Mouse (Mus musculus) limb, embryonic 10.5 days (tissue): ENCODE measurements around the gene Nosip. TPM values are rescaled to one million over a fixed set of nuclear protein-coding genes. Genes with fewer than 3 reads are reported as not detected.

ENCODE experiments used
- DNase-seq: peaks from one replicate; pipeline ENCODE4 v3.0.0-alpha.2; 2017; ENCODE audit warnings: low spot score
- H3K27ac ChIP-seq: fragments of 300-500 bp; sonication (generic); 2 replicates; pipeline ENCODE4 v1.5.1; 2016; ENCODE audit warnings: mild to moderate bottlenecking
- H3K27me3 ChIP-seq: fragments of 300-500 bp; sonication (generic); 2 replicates; pipeline ENCODE4 v1.6.1; 2016; ENCODE audit warnings: low read depth, mild to moderate bottlenecking; ENCODE audit not compliant: poor library complexity, severe bottlenecking
- H3K36me3 ChIP-seq: fragments of 300-500 bp; sonication (generic); 2 replicates; pipeline ENCODE4 v1.6.1; 2016; ENCODE audit warnings: mild to moderate bottlenecking, moderate library complexity
- H3K4me1 ChIP-seq: fragments of 300-500 bp; sonication (generic); 2 replicates; pipeline ENCODE4 v1.6.1; 2016
- H3K4me3 ChIP-seq: fragments of 300-500 bp; sonication (generic); 2 replicates; pipeline ENCODE4 v1.5.1; 2016; ENCODE audit warnings: mild to moderate bottlenecking, moderate library complexity
- H3K9me3 ChIP-seq: fragments of 300-500 bp; sonication (generic); replicated peaks from 2 replicates; pipeline ENCODE4 v1.6.1; 2016; ENCODE audit warnings: mild to moderate bottlenecking
- WGBS: fragments of 180-500 bp; shearing (Covaris S2); methylation state at CpG from one replicate; pipeline ENCODE4 v1.1.7; 2016; 5-methylcytosine and 5-hydroxymethylcytosine counted together
- polyA plus RNA-seq: library from polyadenylated mRNA; unstranded; fragments of >200 nt; fragmentation: Nextera tagmentation; extraction: Ambion mirVana; gene quantifications from 2 replicates; pipeline ENCODE4 v1.2.1, GENCODE M21; 2016

The Nosip gene
- polyA plus RNA-seq, 1 experiment from 2014 or later: 80.4 TPM

DNA sequence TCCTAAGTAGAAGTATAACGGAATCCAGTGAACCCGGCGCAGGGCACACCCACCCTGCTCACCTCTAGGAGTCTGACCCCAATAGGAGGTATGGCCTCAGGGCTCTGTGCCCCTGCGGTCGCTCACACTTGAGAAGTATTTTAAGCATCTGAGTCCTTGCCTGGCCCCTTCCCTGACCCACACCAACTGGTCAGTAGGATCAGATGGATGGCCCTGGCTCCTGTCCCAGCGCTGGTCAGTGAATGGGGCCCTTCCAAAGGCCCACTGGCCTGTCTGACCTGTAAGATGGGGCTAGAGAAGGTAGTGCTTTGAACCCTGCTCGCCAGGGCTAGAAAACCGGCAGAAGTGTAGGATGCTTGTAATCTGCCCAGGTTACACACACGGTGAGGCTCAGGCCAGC is 21.4 kb upstream of the Nosip start:
- H3K4me1 ChIP-seq: no peaks in the 10 kb centered on the region
- no peak overlapping the region for H3K27ac ChIP-seq
- peaks cover 100% of the 10 kb centered on the region for H3K36me3 ChIP-seq
- H3K9me3 ChIP-seq: no peaks in the 10 kb centered on the region
- H3K27me3 ChIP-seq: no peaks in the 10 kb centered on the region
- WGBS: 95% methylated on average over 9 of the region's 9 CpGs
- DNase-seq: no peak
- H3K4me3 ChIP-seq: no peak overlapping the region

DNA sequence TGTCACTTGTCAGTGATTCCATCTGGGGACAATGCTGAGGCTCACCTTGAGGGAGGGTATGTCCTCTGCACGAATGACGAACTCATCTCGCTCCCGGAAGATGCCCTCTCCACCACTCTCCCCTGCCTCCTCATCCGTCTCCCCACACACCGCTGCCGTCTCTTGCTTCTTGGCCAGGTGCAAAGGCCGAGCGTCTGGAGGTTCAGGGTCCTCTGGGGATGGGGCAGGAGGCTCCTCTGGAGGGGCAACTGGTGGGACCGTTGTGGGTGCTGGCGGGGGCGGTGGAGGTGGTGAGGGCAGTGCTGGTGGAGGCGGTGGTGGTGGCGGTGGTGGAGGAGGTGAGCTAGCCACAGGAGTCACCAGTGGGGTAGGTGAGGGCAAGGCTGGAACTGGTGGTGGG is 18.9 kb upstream of the Nosip start:
- Histone ChIP-seq H3K27me3 (no peaks in the 10 kb centered on the region), H3K4me1 (peaks cover 3% of the 10 kb centered on the region; the same call in 1 of the 2 replicates), H3K36me3 (peaks cover 100% of the 10 kb centered on the region), H3K4me3 (no peak overlapping the region), H3K9me3 (no peaks in the 10 kb centered on the region), H3K27ac (no peak overlapping the region)
- WGBS: 97% methylated on average over 14 of the region's 14 CpGs
- no peak for DNase-seq

DNA sequence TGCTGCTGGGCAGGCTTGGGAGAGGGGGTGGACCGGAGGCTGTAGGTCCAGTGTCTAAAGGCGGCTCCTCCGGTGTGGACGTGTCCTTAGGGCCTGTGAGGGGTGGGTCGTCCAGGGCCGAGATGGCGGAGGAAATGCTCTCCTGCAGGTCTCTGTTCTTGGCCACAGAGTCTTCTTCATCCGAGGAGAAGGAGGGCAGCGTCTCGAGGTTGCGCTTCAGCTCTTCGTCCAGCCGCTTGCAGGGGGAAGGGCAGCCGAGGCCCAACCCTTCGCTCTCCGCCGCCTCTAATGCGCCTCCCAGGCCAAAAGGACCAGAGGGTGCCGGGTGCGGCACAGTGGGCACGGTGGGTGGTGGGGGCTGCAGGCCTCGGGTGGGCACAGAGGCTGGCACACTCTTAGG is 16.5 kb upstream of the Nosip start:
- Histone ChIP-seq H3K36me3 (peaks cover 100% of the 10 kb centered on the region), H3K9me3 (no peaks in the 10 kb centered on the region), H3K27ac (no peak overlapping the region), H3K4me1 (peaks cover 16% of the 10 kb centered on the region), H3K27me3 (no peaks in the 10 kb centered on the region), H3K4me3 (no peak overlapping the region)
- WGBS: 97% methylated on average over 22 of the region's 22 CpGs
- no peak for DNase-seq

DNA sequence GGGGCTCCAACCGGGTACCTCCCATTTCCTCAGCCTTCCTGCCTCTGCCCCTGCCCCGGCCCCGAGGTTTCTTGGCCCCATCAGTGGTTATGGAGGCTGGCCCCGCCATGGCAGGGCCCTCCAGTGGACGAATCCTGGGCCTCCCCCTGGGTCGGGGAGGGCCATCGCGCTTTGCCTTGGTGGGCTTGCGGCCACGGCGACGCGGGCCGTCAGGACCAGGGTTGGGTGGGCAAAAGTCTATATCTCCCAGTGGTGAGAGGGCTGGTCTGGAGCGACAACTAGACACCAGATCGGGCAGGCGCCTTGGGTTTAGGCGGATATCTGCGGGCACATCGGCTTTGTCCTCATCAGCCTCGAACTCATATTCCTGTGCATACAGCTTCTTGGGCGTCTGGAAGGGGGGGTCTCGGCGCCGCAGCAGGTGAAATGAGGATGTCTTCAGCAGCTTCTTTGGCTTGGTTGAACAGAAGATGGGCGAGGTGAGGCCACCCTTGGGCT is 15.3 kb upstream of the Nosip start:
- no peak for DNase-seq
- H3K9me3 ChIP-seq: no peaks in the 10 kb centered on the region
- H3K4me1 ChIP-seq: peaks cover 27% of the 10 kb centered on the region
- H3K27me3 ChIP-seq: no peaks in the 10 kb centered on the region
- 94% methylated on average over 26 of the region's 26 CpGs for WGBS
- H3K27ac ChIP-seq: no peak overlapping the region
- peaks cover 95% of the 10 kb centered on the region for H3K36me3 ChIP-seq
- peak overlapping the region; percentile 12; the same call in 1 of the 2 replicates for H3K4me3 ChIP-seq

DNA sequence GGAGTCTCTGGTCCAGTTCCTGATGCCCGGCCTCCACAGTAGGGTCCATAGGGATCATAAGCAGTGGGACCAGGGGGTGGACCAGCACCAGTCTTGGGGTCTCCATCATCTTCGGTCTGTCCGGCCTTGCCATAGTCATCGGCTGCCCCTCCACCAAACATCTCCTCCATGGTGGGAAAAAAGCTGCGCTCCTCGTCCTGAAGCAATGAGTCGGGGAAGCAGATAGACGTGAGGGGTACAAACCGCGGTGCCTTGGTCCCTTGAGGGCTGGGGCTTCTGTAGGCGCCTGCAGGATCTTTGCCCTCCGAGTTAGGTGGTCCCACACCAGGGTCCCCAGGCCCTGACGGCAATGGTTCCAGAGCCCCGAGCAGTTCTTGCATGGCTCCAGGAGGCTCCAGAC is 14.7 kb upstream of the Nosip start:
- Histone ChIP-seq H3K36me3 (peaks cover 89% of the 10 kb centered on the region), H3K9me3 (no peaks in the 10 kb centered on the region), H3K4me3 (peak overlapping the region; percentile 12; the same call in 1 of the 2 replicates), H3K27ac (no peak overlapping the region), H3K27me3 (no peaks in the 10 kb centered on the region), H3K4me1 (peaks cover 29% of the 10 kb centered on the region)
- WGBS: 97% methylated on average over 14 of the region's 14 CpGs
- no peak for DNase-seq

DNA sequence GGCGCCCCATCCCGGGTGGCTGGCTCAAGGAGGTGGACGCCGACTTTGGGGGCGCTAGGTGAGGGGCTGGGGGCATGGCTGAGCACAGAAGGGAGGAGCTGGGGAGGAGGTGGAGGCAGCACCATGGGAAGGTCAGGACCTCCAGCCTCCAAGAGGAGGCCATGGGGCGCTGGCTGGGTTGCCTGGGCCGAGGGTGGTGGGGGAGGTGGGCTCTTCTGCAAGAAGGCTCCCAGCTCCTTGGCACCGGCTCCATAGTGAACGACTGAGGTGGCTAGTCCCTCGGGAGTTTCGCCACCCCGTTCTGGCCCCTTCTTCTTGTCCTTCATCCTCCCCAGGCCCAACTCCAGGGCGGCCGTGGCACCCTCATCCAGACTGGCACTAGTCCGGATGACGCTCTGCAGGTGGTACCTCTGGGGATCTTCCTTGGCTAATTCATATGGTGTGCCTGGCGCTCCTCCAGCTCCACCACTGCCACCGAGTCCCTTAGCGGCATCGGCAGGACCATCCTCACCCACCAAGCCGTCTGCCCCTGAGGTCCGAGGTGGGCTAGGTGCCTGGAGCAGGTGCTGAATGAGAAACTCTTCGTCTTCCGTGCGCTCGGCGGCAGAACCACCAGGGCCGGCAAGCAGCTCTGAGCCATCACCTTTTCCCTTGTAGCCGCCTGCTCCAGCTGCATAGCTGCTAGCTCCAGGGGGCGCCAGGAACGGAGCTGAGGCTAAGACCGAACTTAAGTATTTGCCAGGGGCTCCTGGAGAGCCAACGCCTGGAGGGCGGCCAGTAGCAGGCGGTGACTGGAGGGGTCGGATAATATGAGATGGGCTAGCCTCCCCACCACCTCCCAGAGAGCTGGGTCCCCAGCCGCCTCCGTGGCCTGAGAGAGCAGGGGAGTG is 14.0 kb upstream of the Nosip start:
- no peaks in the 10 kb centered on the region for H3K27me3 ChIP-seq
- peak overlapping the region; percentile 12; the same call in 1 of the 2 replicates for H3K4me3 ChIP-seq
- peaks cover 29% of the 10 kb centered on the region for H3K4me1 ChIP-seq
- WGBS: 95% methylated on average over 37 of the region's 38 CpGs
- H3K36me3 ChIP-seq: peaks cover 82% of the 10 kb centered on the region
- H3K27ac ChIP-seq: no peak overlapping the region
- no peaks in the 10 kb centered on the region for H3K9me3 ChIP-seq
- no peak for DNase-seq

DNA sequence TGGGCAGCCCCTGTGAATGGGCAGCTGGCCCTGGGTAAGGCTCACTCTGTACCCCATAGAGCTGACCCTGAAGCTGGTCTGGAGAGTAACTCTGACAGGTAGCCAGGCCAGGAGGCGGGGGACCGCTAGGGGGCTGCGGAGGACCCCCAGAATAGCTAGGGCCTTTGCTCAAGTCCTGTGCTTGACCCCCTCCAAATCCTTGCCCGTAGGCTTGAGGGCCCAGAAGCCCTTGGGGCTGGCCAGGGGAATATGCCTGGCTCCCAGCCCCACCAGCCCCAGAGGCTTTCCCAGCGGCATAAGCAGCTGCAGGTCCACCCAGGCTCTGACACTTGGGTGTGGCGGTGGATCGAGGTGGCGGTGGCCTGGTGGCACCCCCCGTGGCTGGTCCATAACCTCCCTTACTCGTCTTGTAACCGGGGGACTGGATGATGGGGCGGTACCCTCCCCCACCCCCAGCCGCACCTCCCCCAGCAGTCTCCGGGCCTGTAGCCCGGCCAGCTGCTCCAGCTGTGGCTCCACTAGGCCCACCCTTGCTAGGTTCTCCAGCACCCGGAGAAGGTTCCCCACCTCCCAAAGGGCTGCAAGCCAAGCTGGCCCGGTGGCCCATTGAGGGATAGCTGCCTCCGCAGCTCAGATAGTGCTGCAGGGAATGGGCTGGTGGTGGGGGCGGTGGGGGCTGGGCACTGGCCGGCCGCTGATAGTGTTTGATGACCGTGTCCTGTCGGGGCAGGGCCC is 13.1 kb upstream of the Nosip start:
- DNase-seq: no peak
- 95% methylated on average over 23 of the region's 23 CpGs for WGBS
- Histone ChIP-seq H3K27me3 (no peaks in the 10 kb centered on the region), H3K36me3 (peaks cover 73% of the 10 kb centered on the region), H3K4me1 (peaks cover 38% of the 10 kb centered on the region), H3K9me3 (no peaks in the 10 kb centered on the region), H3K4me3 (peak overlapping the region; percentile 12), H3K27ac (0 out of 2 replicates have a peak overlapping the region, but pooled peaks have one; percentile 12)

- no peaks in the 10 kb centered on the region for H3K9me3 ChIP-seq
- peak overlapping the region; percentile 86 for H3K4me3 ChIP-seq
- 5% methylated on average over 16 of the region's 16 CpGs for WGBS
- peaks cover 47% of the 10 kb centered on the region for H3K4me1 ChIP-seq
- H3K36me3 ChIP-seq: peaks cover 54% of the 10 kb centered on the region
- H3K27ac ChIP-seq: peak overlapping the region; percentile 99
- H3K27me3 ChIP-seq: no peaks in the 10 kb centered on the region
- peak; percentile 78 for DNase-seq
These were observed 11.2 kb upstream of the Nosip start for GRCm38 (mm10) chr7:45050945-45051600.

DNA sequence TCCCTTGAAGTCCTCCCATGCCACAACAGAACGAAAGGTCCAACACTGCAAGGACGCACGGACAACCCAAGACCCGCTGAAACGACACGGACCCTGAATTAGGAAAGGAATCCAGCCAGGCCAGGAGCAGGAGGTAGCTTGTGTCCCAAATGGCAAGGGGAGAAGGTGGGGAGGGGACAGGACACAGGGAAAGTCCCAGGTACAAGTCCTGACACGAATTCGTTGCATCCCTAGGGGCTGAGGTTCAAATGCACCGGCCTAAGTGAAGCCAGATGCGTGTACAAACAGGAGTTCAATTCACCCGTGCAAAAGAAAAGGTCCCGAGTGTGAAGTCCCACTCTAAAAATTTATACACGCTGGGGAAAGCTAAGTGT is 10.6 kb upstream of the Nosip start:
- no peaks in the 10 kb centered on the region for H3K9me3 ChIP-seq
- peak overlapping the region; percentile 86 for H3K4me3 ChIP-seq
- no peaks in the 10 kb centered on the region for H3K27me3 ChIP-seq
- DNase-seq: peak; percentile 41
- H3K36me3 ChIP-seq: peaks cover 48% of the 10 kb centered on the region
- 2% methylated on average over 13 of the region's 13 CpGs for WGBS
- H3K27ac ChIP-seq: peak overlapping the region; percentile 99
- H3K4me1 ChIP-seq: peaks cover 47% of the 10 kb centered on the region

DNA sequence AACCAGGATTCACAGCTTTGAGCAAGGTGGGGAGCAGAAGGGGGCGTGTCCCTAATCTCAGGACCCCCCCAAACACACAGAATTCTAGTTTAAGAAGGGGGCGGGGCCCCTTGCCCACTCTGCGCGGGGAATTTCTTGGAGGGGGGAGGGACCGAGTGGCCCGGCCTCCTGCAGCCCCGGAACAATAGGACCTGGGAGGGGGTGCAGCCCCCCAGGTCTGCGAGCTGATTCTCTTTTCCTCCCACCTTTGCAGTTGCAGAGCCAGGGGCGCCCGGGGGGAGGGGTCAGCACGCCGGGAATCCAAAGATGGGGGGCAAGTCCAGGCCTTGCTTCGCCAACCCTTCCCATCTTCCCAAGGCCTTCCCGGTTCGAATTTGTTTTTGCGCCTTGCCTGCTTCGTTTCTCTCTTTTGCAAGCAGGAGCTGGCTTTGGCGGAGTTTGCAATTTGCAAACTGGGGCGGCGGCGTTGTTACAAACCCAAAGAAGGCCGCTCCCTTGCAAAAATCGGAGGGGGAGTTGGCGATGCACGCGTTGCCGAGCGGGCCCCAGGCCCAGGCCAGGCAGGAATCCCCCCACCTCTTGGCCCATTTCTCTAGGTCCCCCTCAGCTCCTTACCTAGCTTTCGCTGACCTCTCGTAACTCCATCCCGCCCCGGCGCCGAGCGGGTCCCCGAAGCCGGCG is 9.9 kb upstream of the Nosip start:
- DNase-seq: peak; percentile 64
- Histone ChIP-seq H3K36me3 (peaks cover 41% of the 10 kb centered on the region), H3K4me3 (peak overlapping the region; percentile 86), H3K9me3 (no peaks in the 10 kb centered on the region), H3K27me3 (no peaks in the 10 kb centered on the region), H3K4me1 (peaks cover 47% of the 10 kb centered on the region), H3K27ac (peak overlapping the region; percentile 99)
- under 1% methylated on average over 38 of the region's 38 CpGs for WGBS

DNA sequence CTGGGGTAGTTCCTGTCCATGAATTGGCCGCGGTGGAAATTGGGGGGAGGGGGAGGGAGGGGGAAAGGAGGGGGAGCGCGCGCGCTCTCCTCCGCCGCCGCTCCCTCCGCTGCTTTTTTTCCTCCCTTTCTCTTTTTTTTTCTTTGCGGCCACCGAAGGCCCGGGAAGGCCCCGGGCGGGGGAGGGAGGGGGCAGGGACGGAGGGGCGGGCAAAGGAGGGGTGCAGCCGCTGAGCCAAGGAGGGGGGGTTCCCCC is 9.4 kb upstream of the Nosip start, which contains the start of gene Prr12:
TSS of gene Prr12 (minus strand) at position 20 of the 255 bp plus-strand sequence.
- no peak for DNase-seq
- no peaks in the 10 kb centered on the region for H3K9me3 ChIP-seq
- H3K36me3 ChIP-seq: peaks cover 36% of the 10 kb centered on the region
- peak within 1 kb of the TSS; percentile 86 for H3K4me3 ChIP-seq
- H3K27me3 ChIP-seq: no peaks in the 10 kb centered on the region
- peaks cover 44% of the 10 kb centered on the region for H3K4me1 ChIP-seq
- WGBS: 0% methylated on average over 11 of the region's 18 CpGs
- H3K27ac ChIP-seq: peak within 1 kb of the TSS; percentile 99

GRCm38 (mm10) chr7:45053117-45053930 is 8.9 kb upstream of the Nosip start:
- no peaks in the 10 kb centered on the region for H3K27me3 ChIP-seq
- peaks cover 44% of the 10 kb centered on the region for H3K4me1 ChIP-seq
- DNase-seq: peak; percentile 88
- H3K36me3 ChIP-seq: peaks cover 31% of the 10 kb centered on the region
- H3K27ac ChIP-seq: peak overlapping the region; percentile 99
- H3K9me3 ChIP-seq: no peaks in the 10 kb centered on the region
- peak overlapping the region; percentile 86 for H3K4me3 ChIP-seq
- WGBS: under 1% methylated on average over 45 of the region's 59 CpGs
